Comparison of ENCODE assay signal across 32 mouse cellular contexts in genomic region chr8:120478754-120479153, GRCm38 (mm10).
DNase-seq lines count a peak whose midpoint lies in the region; ATAC-seq lines count a peak whose summit lies in the region.
"Had no signal": no experiment of that assay in that cellular context is flagged by ENCODE, and none has a peak within 500 bp of the region (broad histone marks: within the 10 kb centered on the region; RNA-seq: fewer than 3 reads in every experiment).

No protein-coding gene starts in this region.

- 0 out of 2 replicates have a peak overlapping the region, but pooled peaks have one; percentile 4 for H3K27ac ChIP-seq in hindbrain, embryonic 13.5 days
- no peak overlapping the region for H3K27ac ChIP-seq in hindbrain, embryonic 12.5 days
- H3K27ac ChIP-seq in limb, embryonic 10.5 days: peak overlapping the region; percentile 28; the same call in 1 of the 2 replicates
- H3K27ac ChIP-seq: kidney, postnatal 0 days; limb, embryonic 15.5 days; neural tube, embryonic 12.5 days; stomach, postnatal 0 days had no signal

- no peaks in the 10 kb centered on the region for H3K9me3 ChIP-seq in hindbrain, embryonic 13.5 days
- no peaks in the 10 kb centered on the region for H3K9me3 ChIP-seq in hindbrain, embryonic 12.5 days (replicated peaks)
- H3K9me3 ChIP-seq in limb, embryonic 10.5 days (replicated peaks): no peaks in the 10 kb centered on the region
- H3K9me3 ChIP-seq: heart, embryonic 12.5 days; limb, embryonic 15.5 days; neural tube, embryonic 12.5 days had no signal

- H3K4me2 ChIP-seq in hindbrain, embryonic 13.5 days: no peak overlapping the region
- H3K4me2 ChIP-seq in hindbrain, embryonic 12.5 days (replicated peaks): no peak overlapping the region
- H3K4me2 ChIP-seq: heart, embryonic 12.5 days; limb, embryonic 15.5 days; neural tube, embryonic 12.5 days had no signal

- 88% methylated on average over 11 of the region's 11 CpGs for WGBS in hindbrain, embryonic 13.5 days
- 89% methylated on average over 11 of the region's 11 CpGs for WGBS in hindbrain, embryonic 12.5 days
- WGBS in limb, embryonic 10.5 days: 90% methylated on average over 11 of the region's 11 CpGs

- ATAC-seq in hindbrain, embryonic 13.5 days (ENCODE audit: low FRiP score): no peak
- no peak for ATAC-seq in hindbrain, embryonic 12.5 days (ENCODE audit: low FRiP score)
- peak; percentile 62 for ATAC-seq in megakaryocyte, adult 5-6 weeks (ENCODE audit: poor library complexity, severe bottlenecking)
- ATAC-seq: activated CD4-positive, CD25-positive, alpha-beta regulatory T cell, adult 4 months; forebrain, embryonic 16.5 days; intestine, embryonic 16.5 days had no signal

- no peak overlapping the region for H3K9ac ChIP-seq in hindbrain, embryonic 13.5 days
- no peak overlapping the region for H3K9ac ChIP-seq in hindbrain, embryonic 12.5 days
- H3K9ac ChIP-seq: heart, embryonic 12.5 days; limb, embryonic 15.5 days; neural tube, embryonic 12.5 days had no signal

- no peaks in the 10 kb centered on the region for H3K27me3 ChIP-seq in hindbrain, embryonic 13.5 days
- 0 out of 2 replicates have a peak, but pooled peaks cover 2% of the 10 kb centered on the region for H3K27me3 ChIP-seq in hindbrain, embryonic 12.5 days
- peaks cover 24% of the 10 kb centered on the region for H3K27me3 ChIP-seq in limb, embryonic 10.5 days (ENCODE audit: low read depth, poor library complexity, severe bottlenecking)
- H3K27me3 ChIP-seq: heart, embryonic 12.5 days; neural tube, embryonic 12.5 days had no signal

- no peak overlapping the region for H3K4me3 ChIP-seq in hindbrain, embryonic 13.5 days
- no peak overlapping the region for H3K4me3 ChIP-seq in hindbrain, embryonic 12.5 days
- H3K4me3 ChIP-seq in limb, embryonic 10.5 days: no peak overlapping the region
- H3K4me3 ChIP-seq: heart, embryonic 12.5 days; limb, embryonic 15.5 days; myocyte; neural tube, embryonic 12.5 days had no signal

- peak; percentile 1 for DNase-seq in thymus, postnatal 0 days (ENCODE audit: low spot score)
- no peak for DNase-seq in thymus, postnatal 36 days
- DNase-seq in limb, embryonic 10.5 days (ENCODE audit: low spot score): no peak
- no peak for DNase-seq in lung, postnatal 25 days (ENCODE audit: low spot score)
- DNase-seq in spleen, postnatal 10 days (ENCODE audit: low spot score in 2 of 2): no peak
- DNase-seq: adrenal gland, adult 2 months; adrenal gland, postnatal 36 days; B cell, adult 2 months; cerebellum, adult 2 months; cerebellum, postnatal 25 days; gastrocnemius, postnatal 14 days; heart, adult 18-20 months; heart, postnatal 4 days; kidney, adult 8-10 months; kidney, postnatal 4 days; left cerebral cortex, postnatal 4 days; lung, postnatal 4 days; right cerebral cortex, adult 18-20 months; spleen, adult 18-20 months; thymus, adult 18-20 months had no signal

- H3K36me3 ChIP-seq in hindbrain, embryonic 13.5 days: no peaks in the 10 kb centered on the region
- no peaks in the 10 kb centered on the region for H3K36me3 ChIP-seq in hindbrain, embryonic 12.5 days
- H3K36me3 ChIP-seq in limb, embryonic 10.5 days: no peaks in the 10 kb centered on the region
- H3K36me3 ChIP-seq: heart, embryonic 12.5 days; limb, embryonic 15.5 days; neural tube, embryonic 12.5 days had no signal

- H3K4me1 ChIP-seq in hindbrain, embryonic 13.5 days (replicated peaks): peaks cover 53% of the 10 kb centered on the region
- H3K4me1 ChIP-seq in hindbrain, embryonic 12.5 days: peaks cover 45% of the 10 kb centered on the region
- H3K4me1 ChIP-seq in limb, embryonic 10.5 days: peaks cover 78% of the 10 kb centered on the region
